Mouse (Mus musculus) liver, adult 2 months (tissue): ENCODE results near the gene Kctd19. TPM values are rescaled to one million over a fixed set of nuclear protein-coding genes. Genes with fewer than 3 reads are reported as not detected.

Experiments used
- DNase-seq: peaks from one replicate; pipeline ENCODE4 v3.0.0-alpha.2; 2011; ENCODE audit warnings: low read depth, low spot score; ENCODE audit errors: extremely low read depth
- H3K27ac ChIP-seq: fragments of 200-500 bp; replicated peaks from 2 replicates; pipeline ENCODE4 v1.5.1; 2012; ENCODE audit warnings: low read depth, mild to moderate bottlenecking, control low read depth, inconsistent platforms, low read length; ENCODE audit not compliant: insufficient read depth
- H3K27me3 ChIP-seq: fragments of 200-500 bp; 2 replicates; pipeline ENCODE4 v1.6.1; 2012; ENCODE audit warnings: mild to moderate bottlenecking, moderate library complexity, low read length, inconsistent platforms; ENCODE audit not compliant: control insufficient read depth, insufficient read depth
- H3K36me3 ChIP-seq: fragments of 200-500 bp; 2 replicates; pipeline ENCODE4 v1.6.1; 2012; ENCODE audit warnings: low read length, inconsistent platforms; ENCODE audit not compliant: control insufficient read depth, insufficient read depth
- H3K4me1 ChIP-seq: fragments of 200-500 bp; 2 replicates; pipeline ENCODE4 v1.6.1; 2011; ENCODE audit warnings: low read length; ENCODE audit not compliant: control insufficient read depth, insufficient read depth
- H3K4me3 ChIP-seq: fragments of 200-500 bp; 2 replicates; pipeline ENCODE4 v1.5.1; 2011; ENCODE audit warnings: low read depth, mild to moderate bottlenecking, control low read depth, low read length, moderate library complexity; ENCODE audit not compliant: insufficient read depth
- H3K79me2 ChIP-seq: fragments of 200-500 bp; 2 replicates; pipeline ENCODE4 v1.6.1; 2012; ENCODE audit warnings: inconsistent platforms, mild to moderate bottlenecking, low read length, moderate library complexity; ENCODE audit not compliant: control insufficient read depth, insufficient read depth
- H3K9ac ChIP-seq: fragments of 200-500 bp; 2 replicates; pipeline ENCODE4 v1.6.1; 2012; ENCODE audit warnings: low read depth, mild to moderate bottlenecking, control low read depth, inconsistent platforms, low read length
- CTCF ChIP-seq: fragments of 200-500 bp; IDR thresholded peaks from 2 replicates; pipeline ENCODE4 v1.5.1; 2011; ENCODE audit warnings: low read depth, low read length, control low read depth
- POLR2A ChIP-seq: fragments of 200-500 bp; IDR thresholded peaks from 2 replicates; pipeline ENCODE4 v1.6.1; 2011; ENCODE audit warnings: low read length, control low read depth; ENCODE audit not compliant: insufficient read depth; ENCODE audit errors: extremely low read depth
- WGBS: fragments of 180-500 bp; shearing (Covaris S2); methylation state at CpG from one replicate; pipeline ENCODE4 v1.1.7; 2018; 5-methylcytosine and 5-hydroxymethylcytosine counted together
- polyA plus RNA-seq: library from polyadenylated mRNA; depleted of rRNA; stranded (reverse); fragments of >200 nt; gene quantifications from 2 replicates; pipeline ENCODE4 v1.2.3, GENCODE M21; 2012
- total RNA-seq: library from RNA; depleted of rRNA; stranded (reverse); fragments of >200 nt; gene quantifications from 2 replicates; pipeline ENCODE4 v1.2.3, GENCODE M21; 2014

Kctd19 gene
- total and polyA plus RNA-seq, 2 experiments: not detected

DNA sequence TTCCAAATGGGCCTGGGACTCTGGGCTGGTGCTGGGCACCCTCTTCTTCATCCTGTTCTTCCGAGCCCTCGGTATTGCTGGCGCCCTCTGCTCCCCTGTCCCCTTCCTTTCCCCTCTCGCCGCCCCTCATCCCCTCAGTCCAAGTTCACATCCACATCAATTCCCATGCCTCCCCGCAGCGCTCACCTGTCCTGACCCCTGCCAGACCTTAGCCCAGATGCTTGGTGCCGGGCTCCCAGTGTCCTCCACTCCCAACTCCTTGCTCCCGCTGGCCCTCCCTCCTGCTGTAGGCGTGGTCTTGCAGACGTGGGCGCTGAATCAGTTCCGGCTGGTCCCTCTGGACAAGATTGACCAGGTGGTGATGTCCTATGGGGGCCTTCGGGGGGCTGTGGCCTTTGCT, 56.6 kb downstream of the Kctd19 start:
- Histone ChIP-seq H3K36me3 (no peaks in the 10 kb centered on the region), H3K4me1 (no peaks in the 10 kb centered on the region), H3K27ac (no peak overlapping the region), H3K4me3 (no peak overlapping the region), H3K27me3 (no peaks in the 10 kb centered on the region), H3K79me2 (no peaks in the 10 kb centered on the region), H3K9ac (no peak overlapping the region)
- no peak for DNase-seq
- WGBS: 77% methylated on average over 14 of the region's 14 CpGs
- TF ChIP-seq CTCF: no peak
- no peak for TF ChIP-seq POLR2A

DNA sequence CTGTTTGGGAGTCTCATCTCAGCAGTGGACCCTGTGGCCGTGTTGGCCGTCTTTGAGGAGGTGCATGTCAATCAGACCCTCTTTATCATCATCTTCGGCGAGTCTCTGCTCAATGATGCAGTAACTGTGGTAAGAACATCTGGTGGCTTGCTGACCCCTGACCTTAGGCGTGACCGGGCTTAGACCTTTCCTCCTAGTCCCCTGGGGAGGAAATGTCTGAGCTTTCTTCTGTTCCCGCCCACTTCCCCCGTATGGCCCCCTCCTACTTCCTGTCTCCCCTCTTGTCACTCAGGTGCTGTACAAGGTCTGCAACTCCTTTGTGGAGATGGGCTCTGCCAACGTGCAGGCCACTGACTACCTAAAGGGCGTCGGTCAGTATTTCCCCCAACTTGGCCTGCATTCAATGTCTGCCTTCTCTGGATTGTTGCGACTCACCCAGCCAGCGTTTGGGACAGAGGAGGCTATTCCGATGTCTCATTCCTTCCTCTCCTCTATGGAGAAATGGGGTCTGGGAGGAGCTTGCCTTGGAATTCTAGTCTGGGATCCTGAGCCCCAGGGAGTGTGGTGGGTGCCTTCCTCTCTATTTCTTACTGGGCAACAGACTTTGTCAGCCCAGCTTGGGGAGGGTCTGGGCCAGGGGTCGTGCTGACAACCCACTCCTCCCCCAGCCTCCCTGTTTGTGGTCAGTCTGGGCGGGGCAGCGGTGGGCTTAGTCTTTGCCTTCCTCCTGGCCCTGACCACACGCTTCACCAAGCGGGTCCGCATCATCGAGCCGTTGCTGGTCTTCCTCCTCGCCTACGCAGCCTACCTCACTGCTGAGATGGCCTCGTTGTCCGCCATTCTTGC, 57.9 kb downstream of the Kctd19 start:
- Histone ChIP-seq H3K27ac (no peak overlapping the region), H3K36me3 (no peaks in the 10 kb centered on the region), H3K27me3 (no peaks in the 10 kb centered on the region), H3K4me1 (no peaks in the 10 kb centered on the region), H3K79me2 (no peaks in the 10 kb centered on the region), H3K4me3 (no peak overlapping the region), H3K9ac (no peak overlapping the region)
- TF ChIP-seq CTCF: no peak
- TF ChIP-seq POLR2A: no peak
- 78% methylated on average over 26 of the region's 26 CpGs for WGBS
- no peak for DNase-seq

DNA sequence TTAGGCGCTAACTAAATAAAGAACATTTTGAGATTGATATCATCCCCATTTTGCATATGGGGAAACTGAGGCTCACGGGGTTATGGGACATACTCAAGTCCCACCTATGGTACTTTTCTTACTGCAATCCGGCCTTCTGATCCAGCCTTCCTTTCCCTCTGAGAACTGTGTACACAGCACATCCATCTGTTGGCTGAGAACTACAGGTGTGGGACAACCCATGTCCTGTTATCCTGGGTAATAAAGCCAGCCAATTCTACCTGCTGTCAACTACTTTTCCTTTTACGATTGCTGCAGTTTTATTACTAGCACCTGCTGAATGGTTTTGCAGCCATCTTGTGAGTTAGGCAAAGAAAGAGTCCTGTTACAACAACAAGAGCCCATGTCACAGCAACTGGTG, 58.8 kb downstream of the Kctd19 start:
- no peak overlapping the region for H3K27ac ChIP-seq
- peaks cover 3% of the 10 kb centered on the region for H3K27me3 ChIP-seq

DNA sequence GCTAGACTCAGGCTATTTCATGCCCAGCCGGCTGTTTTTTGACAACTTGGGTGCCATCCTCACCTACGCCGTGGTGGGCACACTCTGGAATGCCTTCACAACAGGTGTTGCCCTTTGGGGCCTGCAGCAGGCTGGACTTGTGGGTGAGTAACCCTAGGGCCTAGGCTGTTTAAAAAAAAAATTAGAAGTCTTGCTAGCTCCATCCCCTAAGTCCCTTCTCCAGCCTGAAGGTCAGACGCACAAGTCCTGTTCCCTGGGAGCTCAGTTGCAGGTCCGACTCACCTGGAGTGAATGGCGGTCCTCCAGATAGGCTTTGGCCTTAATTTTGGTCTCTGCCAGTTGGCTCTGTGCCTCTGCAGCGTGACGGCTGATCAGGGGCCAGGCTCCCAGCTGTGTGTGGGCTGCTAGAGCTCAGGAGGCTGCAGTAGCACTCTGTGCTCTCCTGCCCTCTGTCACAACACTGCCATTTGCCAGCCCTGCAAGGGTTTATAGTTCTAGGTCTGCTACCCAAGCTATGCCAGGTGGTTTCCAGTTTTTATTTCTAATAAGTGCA, 59.6 kb downstream of the Kctd19 start:
- Histone ChIP-seq H3K27ac (no peak overlapping the region), H3K36me3 (no peaks in the 10 kb centered on the region), H3K79me2 (no peaks in the 10 kb centered on the region), H3K4me3 (no peak overlapping the region), H3K27me3 (peaks cover 11% of the 10 kb centered on the region), H3K9ac (no peak overlapping the region), H3K4me1 (no peaks in the 10 kb centered on the region)
- DNase-seq: no peak
- WGBS: 78% methylated on average over 8 of the region's 8 CpGs
- no peak for TF ChIP-seq POLR2A
- no peak for TF ChIP-seq CTCF

More for the DNA sequence above, 58.8 kb downstream of the Kctd19 start:
- Histone ChIP-seq H3K79me2 (no peaks in the 10 kb centered on the region), H3K36me3 (no peaks in the 10 kb centered on the region), H3K4me1 (no peaks in the 10 kb centered on the region), H3K4me3 (no peak overlapping the region), H3K9ac (no peak overlapping the region)
- no peak for DNase-seq
- 93% methylated on average over 4 of the region's 4 CpGs for WGBS
- no peak for TF ChIP-seq CTCF
- no peak for TF ChIP-seq POLR2A

DNA sequence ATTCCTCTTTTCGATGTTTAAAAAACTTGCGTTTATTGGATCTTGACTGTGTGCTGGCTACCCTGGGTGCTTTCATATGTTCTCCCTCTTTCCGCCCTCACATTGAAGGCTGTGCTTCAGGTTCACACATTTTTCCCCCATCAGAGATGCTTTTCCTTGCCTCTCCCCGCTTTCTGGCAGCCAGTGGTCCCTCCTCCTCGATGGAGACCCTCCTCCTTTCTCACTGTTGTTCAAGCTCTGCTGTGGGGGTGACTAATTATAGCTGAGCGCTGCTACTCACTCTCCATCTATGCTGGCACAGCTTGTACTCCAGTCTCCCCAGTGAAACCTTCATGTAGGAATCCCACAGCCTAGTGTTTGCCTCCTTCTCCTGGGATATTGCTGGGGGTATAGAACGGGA, 63.1 kb downstream of the Kctd19 start:
- no peaks in the 10 kb centered on the region for H3K79me2 ChIP-seq
- 65% methylated on average over 7 of the region's 7 CpGs for WGBS
- no peaks in the 10 kb centered on the region for H3K36me3 ChIP-seq
- H3K4me3 ChIP-seq: no peak overlapping the region
- H3K9ac ChIP-seq: no peak overlapping the region
- TF ChIP-seq POLR2A (no peak), CTCF (no peak)
- peaks cover 11% of the 10 kb centered on the region for H3K27me3 ChIP-seq
- H3K27ac ChIP-seq: no peak overlapping the region
- no peaks in the 10 kb centered on the region; the same call in 1 of the 2 replicates for H3K4me1 ChIP-seq
- no peak for DNase-seq

DNA sequence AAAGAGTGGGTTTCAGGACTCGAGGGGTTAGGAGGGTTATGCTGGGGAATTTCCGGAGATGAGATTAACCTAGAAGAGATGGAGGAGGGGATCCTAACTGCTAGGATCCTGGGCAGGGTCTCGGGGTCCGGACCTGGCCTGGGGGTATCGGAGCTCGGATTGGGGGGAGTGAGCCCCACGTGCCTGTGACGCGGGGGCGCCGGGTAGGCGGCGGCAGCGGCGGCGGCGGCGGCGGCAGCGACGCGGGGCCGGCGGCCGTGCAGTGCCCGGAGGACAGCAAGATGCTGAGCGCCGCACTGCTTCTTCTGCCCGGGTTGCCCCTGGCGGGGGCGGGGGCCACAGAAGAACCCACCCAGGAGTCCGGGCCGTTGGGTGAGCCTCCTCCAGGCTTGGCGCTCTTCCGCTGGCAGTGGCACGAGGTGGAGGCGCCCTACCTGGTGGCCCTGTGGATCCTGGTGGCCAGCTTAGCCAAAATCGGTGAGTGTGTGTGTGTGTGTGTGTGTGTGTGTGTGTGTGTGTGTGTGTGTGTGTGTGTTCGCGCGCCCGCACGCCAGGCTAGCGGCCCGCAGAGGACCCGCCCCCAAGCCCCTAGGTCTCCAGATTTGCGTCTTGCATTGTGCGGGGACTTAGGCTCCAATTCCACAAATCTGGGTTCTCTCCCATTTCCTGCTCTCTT, 64.1 kb downstream of the Kctd19 start:
- no peak for DNase-seq
- WGBS: 4% methylated on average over 48 of the region's 48 CpGs

More for the DNA sequence above, 64.1 kb downstream of the Kctd19 start:
- Histone ChIP-seq H3K4me3 (peak overlapping the region; percentile 49), H3K4me1 (no peaks in the 10 kb centered on the region; the same call in 1 of the 2 replicates), H3K36me3 (no peaks in the 10 kb centered on the region), H3K27me3 (peaks cover 11% of the 10 kb centered on the region), H3K9ac (peak overlapping the region; percentile 18), H3K27ac (no peak overlapping the region), H3K79me2 (no peaks in the 10 kb centered on the region)
- TF ChIP-seq CTCF (no peak), POLR2A (no peak)
